Mouse (Mus musculus) bone marrow, adult 2 months (tissue): Measurements from ENCODE around the gene Stk4.

ENCODE experiments used
- CTCF ChIP-seq: fragments of 200-500 bp; IDR thresholded peaks from 2 replicates; pipeline ENCODE4 v1.5.1; 2011; ENCODE audit warnings: low read length, control low read depth; ENCODE audit not compliant: control insufficient read depth, insufficient read depth
- POLR2A ChIP-seq: fragments of 200-500 bp; IDR thresholded peaks from 2 replicates; pipeline ENCODE4 v1.6.1; 2011; ENCODE audit warnings: low read depth, mild to moderate bottlenecking, control low read depth, low read length, borderline replicate concordance; ENCODE audit not compliant: control insufficient read depth

DNA sequence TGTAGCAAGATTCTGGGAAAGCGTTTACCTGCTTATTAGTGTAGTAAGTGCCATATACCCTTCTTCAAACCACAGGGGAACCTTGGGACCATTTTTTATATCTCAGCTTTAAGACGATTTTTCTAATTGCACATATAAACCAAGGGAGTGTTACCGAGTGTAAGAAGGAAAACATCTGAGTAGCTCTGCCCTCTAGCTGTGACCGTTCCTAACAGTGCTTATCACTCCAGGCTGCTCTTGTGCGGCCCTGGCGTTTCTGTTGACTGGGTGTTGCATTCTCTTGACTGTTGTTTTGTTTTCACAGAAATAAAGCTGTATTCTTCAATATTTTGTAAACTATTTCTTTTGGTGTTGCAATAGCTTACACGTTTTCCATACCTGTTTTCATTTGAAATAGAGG is 24.0 kb downstream of the Stk4 start:
- TF ChIP-seq CTCF (peak; percentile 28; the same call in 1 of the 2 replicates), POLR2A (no peak)
